Mouse (Mus musculus): Measurements from ENCODE around the gene Farsa. TPM values are rescaled to one million over a fixed set of nuclear protein-coding genes. Genes with fewer than 3 reads are reported as not detected.

The Farsa gene
- total RNA-seq, 2 experiments from 2014 or later: 19.7 to 29.4 TPM

GRCm38 (mm10) chr8:84834002-84834865 is 22.6 kb upstream of the Farsa start:
- ATAC-seq (replicated peaks; ENCODE audit: low FRiP score, poor library complexity, severe bottlenecking): no peak

DNA sequence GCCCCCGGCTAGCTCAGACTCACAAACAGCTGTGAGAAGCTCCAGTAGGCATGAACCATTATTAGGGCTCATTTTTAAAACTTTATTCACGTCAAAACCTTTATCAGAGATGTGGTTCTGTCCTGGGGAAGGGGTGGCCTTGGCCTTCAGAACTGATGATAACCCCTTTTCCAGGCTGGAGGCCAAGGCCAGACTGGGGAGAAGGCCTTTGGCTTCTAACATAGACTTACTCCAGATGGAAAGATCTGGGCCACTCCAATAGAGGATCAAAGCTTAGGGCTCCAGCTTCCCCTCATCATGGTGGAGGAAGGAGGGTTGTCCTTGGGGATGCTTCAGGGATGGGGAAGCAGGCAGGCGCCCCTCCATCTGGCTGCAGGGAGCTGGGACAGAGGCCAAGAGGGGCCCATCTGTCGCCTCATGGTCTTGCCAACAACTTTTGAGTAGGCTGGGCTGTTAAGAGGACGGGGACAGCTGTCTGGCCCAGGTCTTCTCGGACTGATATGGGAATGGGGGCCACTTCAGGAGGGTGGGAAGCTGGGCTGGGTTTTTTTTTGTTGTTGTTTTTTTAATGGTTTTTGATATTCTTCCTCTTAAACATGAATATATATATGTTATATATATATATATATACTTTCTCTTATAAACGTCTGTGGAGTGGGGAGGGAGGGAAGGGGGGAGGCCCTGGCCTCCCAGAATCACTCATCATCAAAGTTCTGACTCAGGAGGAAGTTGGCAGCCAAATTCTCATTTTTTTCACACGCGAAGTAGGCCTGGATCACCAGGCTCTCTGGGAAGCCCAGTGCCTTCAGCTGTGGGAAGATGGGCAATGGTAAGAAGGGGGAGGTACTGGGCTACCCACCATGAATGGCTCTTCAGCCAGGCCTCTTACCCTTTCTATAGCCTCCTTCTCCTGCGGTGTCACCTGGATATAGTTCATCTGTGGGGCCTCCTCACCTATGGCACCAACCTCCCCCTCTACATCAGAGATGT is 21.6 kb upstream of the Farsa start:
- ATAC-seq (replicated peaks; ENCODE audit: low FRiP score, poor library complexity, severe bottlenecking): no peak

GRCm38 (mm10) chr8:84837149-84837911 is 19.5 kb upstream of the Farsa start:
- ATAC-seq (replicated peaks; ENCODE audit: low FRiP score, poor library complexity, severe bottlenecking): no peak

- no peak for ATAC-seq (replicated peaks; ENCODE audit: low FRiP score, poor library complexity, severe bottlenecking)
Measured at GRCm38 (mm10) chr8:84837912-84838470, 18.8 kb upstream of the Farsa start.

DNA sequence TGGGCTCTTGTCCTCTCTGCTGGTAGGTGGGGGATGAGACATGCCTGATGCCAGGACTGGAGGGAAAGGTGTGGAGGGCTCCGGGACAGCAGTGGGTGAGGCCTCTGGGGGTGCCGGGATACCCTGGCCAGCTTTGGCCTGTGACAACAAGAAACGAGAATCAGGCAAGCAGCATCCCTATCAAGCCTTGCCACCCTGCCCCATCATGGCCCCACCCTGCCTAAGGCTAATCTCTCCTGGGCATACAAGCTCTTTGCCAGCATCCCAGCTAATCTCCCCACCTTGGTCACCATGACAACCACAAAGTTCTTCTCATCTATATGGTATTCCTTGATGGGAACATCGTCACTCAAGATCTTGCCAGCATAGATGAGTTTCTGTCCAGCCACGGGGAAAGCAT is 18.3 kb upstream of the Farsa start:
- peak; percentile 81 for ATAC-seq (replicated peaks; ENCODE audit: low FRiP score, poor library complexity, severe bottlenecking)

GRCm38 (mm10) chr8:84839411-84839810 is 17.4 kb upstream of the Farsa start:
- no peak for ATAC-seq (replicated peaks; ENCODE audit: low FRiP score, poor library complexity, severe bottlenecking)

DNA sequence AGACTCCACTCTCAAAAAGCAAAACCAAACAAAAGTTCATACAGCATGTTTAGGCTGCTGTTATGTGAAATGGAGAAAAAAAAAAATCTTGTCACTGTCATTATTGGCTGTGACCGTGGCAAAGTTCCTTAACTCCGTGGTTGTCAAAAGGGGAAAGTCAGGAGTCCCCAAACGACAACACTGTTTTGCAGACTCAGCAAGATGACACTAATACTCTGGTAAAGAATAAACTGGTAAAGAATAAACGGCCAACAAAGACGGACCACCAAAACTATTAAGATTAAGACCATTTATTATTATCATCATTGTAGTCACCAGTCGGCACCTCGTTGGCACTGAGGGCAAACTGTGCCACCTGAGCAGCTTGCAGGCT is 16.9 kb upstream of the Farsa start:
- no peak for ATAC-seq (replicated peaks; ENCODE audit: low FRiP score, poor library complexity, severe bottlenecking)

GRCm38 (mm10) chr8:84840248-84840999 is 16.4 kb upstream of the Farsa start, which contains the start of gene Rad23a:
Gene Rad23a (minus strand): TSS chr8:84840665.
- ATAC-seq (replicated peaks; ENCODE audit: low FRiP score, poor library complexity, severe bottlenecking): peak; percentile 77

- ATAC-seq (replicated peaks; ENCODE audit: low FRiP score, poor library complexity, severe bottlenecking): no peak
Measured at GRCm38 (mm10) chr8:84841514-84841913, 15.3 kb upstream of the Farsa start.

DNA sequence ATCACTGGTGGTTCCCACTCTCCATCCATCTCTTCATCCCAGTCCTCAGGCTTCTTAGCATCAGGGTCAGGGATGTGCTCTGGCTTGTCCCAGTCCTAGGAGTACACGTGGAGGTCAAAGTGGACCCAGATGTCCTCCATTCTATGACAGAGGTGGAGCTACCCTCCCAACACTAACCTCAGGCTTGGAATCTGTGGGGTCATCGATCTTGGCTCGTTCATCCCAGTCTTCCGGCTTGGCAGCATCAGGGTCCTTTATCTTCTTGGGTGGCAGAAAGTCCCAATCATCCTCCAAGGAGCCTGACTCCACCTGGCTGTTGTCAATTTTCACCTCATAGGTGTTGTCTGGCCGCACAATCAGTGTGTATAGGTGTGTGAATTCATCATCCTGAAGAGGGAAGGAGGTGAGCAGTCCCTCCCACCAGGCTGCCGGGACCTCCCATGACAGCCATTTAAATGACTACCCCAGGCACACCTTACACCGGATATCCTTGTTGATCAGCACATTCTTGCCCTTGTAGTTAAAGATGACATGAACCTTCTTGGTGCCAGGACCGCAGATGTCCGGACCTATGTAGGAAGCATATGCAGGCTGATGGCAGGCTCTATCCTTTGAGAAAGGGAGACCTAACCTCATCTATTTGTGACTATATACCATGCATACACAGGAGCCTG is 12.3 kb upstream of the Farsa start:
- no peak for ATAC-seq (replicated peaks; ENCODE audit: low FRiP score, poor library complexity, severe bottlenecking)

DNA sequence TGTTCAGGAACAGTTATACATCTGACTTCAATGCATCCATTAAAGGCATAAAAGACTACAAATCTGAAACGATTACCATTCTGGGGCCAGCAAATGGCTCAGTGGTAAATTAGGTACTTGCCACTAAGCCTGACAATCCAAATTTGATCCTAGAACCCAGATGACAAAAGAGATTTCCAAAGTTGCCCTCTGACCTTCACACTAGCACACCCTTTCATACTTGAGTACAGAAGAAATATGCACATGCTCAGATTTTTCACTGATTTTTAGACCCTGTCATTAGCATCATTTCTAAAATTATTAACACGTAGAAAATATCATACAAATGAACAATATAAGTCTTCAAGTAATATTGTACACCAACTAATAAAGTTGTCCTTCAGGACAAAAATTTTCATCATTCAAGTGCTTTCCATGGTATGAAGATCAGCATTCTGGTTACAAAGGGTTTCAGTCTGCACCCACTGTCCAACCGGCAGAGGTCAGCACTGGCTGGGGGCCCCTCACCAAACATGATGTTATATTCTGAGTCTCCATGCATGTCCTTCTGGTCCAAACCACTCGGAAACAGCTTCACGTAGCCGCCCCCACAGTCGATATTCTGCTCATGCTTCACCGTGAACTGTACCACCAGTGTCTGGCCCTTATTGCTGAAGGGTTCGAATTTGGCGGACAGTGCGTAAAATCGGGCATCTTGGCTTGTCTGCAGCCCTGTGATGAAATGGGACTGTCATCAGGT is 11.3 kb upstream of the Farsa start:
- no peak for ATAC-seq (replicated peaks; ENCODE audit: low FRiP score, poor library complexity, severe bottlenecking)

- ATAC-seq (replicated peaks; ENCODE audit: low FRiP score, poor library complexity, severe bottlenecking): peak; percentile 27
Measured at GRCm38 (mm10) chr8:84846094-84846721, 10.6 kb upstream of the Farsa start.

DNA sequence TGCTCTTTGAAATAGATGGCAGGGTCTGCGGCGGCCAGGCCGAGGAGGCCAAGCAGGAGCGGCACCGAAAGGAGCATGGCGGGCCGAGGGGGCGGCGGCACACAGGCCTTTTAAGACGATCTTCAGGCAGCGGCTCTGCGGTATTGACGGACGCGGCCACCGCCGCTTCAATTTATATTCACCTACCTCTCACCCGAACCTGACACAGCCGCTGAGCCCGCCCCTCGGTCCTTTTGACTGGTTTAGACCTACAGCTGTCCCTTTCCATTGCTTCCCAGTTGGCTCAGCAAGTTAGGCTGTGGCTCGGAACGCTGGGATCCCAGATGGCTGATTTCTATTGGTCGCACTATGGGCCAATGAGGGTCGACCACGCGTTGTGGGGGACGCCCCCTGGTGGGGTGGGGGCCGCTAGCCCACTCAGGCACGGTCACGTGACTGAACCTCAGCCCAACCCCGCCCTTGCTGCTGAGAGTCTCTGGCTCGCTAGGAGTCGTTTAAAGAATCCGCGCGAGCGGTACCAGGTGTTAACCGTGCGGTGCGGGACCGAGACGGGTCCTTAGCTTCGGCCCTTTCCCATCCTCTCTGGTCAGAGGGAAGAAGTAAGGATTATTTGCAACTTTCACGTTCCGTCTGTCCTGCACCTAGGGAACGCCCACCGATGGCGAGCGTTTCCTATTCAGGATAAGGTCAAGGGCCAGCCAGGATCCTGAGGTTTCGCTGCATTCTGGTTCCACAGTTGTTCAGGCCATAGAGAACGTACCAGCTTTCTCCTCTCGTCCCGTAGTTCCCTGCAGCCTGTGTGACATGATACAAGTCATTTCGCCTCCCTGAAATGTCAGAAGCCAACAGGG is 9.8 kb upstream of the Farsa start, which contains the start of gene Calr:
Gene Calr (minus strand): TSS at position 213 of the 851 bp plus-strand sequence.
- ATAC-seq (replicated peaks; ENCODE audit: low FRiP score, poor library complexity, severe bottlenecking): peak; percentile 94

DNA sequence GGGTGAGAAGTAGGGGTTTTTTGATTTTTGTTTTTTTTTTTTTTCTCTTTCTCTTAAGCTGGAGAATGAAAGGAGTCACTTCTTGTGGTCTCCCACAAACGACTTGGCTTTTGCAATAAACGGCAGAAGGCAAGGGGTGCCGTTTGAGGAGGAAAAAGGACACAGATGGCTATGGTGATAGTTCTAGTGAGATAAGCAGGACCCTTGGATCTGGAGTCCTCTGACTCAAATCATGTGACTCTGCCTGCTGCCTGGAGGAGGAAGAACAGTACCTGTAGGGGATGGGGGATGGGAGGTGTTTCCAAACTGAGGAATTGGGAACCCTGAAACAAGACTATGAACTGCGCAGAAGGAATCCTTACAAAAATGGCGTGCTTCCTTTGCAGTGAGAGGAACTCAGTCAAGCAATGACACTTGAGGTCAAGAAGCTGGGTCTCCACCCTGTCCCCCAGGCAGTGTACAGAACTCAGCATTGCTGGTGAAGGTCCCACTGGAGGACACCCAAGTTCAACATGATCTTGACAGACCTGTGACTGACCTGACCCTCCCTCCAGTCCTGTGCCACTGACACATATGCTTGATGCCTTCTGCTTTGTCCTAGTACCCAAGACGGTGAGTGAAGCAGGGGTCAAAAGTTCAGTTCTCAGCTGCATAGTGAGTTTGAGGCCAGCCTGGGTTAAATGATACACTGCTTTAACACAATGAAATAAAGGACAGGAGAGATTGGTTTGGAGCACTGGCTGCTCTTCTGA is 8.9 kb upstream of the Farsa start:
- ATAC-seq (replicated peaks; ENCODE audit: low FRiP score, poor library complexity, severe bottlenecking): no peak

GRCm38 (mm10) chr8:84856434-84856833 is 355 bp upstream of the Farsa start:
- peak; percentile 43 for ATAC-seq (replicated peaks; ENCODE audit: low FRiP score, poor library complexity, severe bottlenecking)
